9 mouse cellular contexts compared by ENCODE assay signal in the genomic region with DNA sequence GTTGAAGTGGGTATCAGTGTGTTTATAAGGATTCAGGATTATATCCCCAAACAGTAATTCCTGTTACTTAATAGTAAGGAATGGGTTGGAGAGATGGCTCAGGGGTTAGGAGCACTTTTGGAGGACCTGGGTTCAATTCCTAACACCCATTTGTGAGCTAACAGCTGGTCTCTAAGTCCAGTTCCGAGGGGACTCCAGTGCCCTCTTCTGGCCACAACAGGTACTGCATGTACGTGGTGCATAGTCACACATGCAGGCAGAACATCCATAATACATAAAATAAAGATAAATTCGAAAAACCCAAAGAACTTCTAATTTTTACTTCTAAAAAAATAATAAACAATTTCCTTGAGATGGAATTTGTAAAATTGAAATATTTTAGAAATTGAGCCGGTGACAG. TPM values are rescaled to one million over a fixed set of nuclear protein-coding genes. Genes with fewer than 3 reads are reported as not detected.
A peak's percentile ranks its signal among the peaks of the same experiment; 100 is the strongest.
DNase-seq lines count a peak whose midpoint lies in the region; ATAC-seq and TF ChIP-seq lines count a peak whose summit lies in the region.
"Had no signal": no experiment of that assay in that cellular context is flagged by ENCODE, and none has a peak within 500 bp of the region (broad histone marks: within the 10 kb centered on the region; RNA-seq: fewer than 3 reads in every experiment).

No protein-coding gene starts in this region.

- 88% methylated on average over 4 of the region's 4 CpGs for WGBS in heart, postnatal 0 days
- 97% methylated on average over 4 of the region's 4 CpGs for WGBS in thymus, adult 2 months
- WGBS in embryonic facial prominence, embryonic 10.5 days, result 87% methylated on average over 4 of the region's 4 CpGs

- H3K27ac ChIP-seq in heart, postnatal 0 days (ENCODE audit: low read depth), result no peak overlapping the region
- H3K27ac ChIP-seq in thymus, adult 2 months (ENCODE audit: control insufficient read depth, insufficient read depth, low read length), result no peak overlapping the region
- H3K27ac ChIP-seq in embryonic facial prominence, embryonic 10.5 days (replicated peaks), result no peak overlapping the region

- H3K9me3 ChIP-seq in heart, postnatal 0 days (replicated peaks; ENCODE audit: control insufficient read depth, low read length), result 0 out of 2 replicates have a peak, but pooled peaks cover 2% of the 10 kb centered on the region
- H3K9me3 ChIP-seq in embryonic facial prominence, embryonic 10.5 days, result peaks cover 4% of the 10 kb centered on the region; the same call in 1 of the 2 replicates

- DNase-seq in heart, postnatal 0 days (ENCODE audit: low spot score), result no peak
- DNase-seq in heart, adult 9 months (ENCODE audit: low spot score in 2 of 2), result no peak
- DNase-seq in thymus, adult 2 months, result peak; percentile 29
- no peak for DNase-seq in thymus, postnatal 0 days (ENCODE audit: low spot score)
- peak; percentile 22 for DNase-seq in embryonic facial prominence, embryonic 10.5 days (ENCODE audit: low spot score)
- peak; percentile 55 for DNase-seq in thymus, postnatal 4 days
- no peak for DNase-seq in urinary bladder, postnatal 25 days (ENCODE audit: low spot score)
- DNase-seq in ovary, postnatal 36 days (ENCODE audit: low spot score), result no peak
- DNase-seq: heart, postnatal 10 days had no signal

- peak; percentile 40 for TF ChIP-seq CTCF in heart, postnatal 0 days (IDR thresholded peaks at IDR 0.05; ENCODE audit: low read depth)
- no peak; the same call in 1 of the 2 replicates for TF ChIP-seq CTCF in thymus, adult 2 months (IDR thresholded peaks at IDR 0.05; ENCODE audit: borderline replicate concordance, control insufficient read depth, extremely low read depth, insufficient read depth, low read length, poor library complexity)

- H3K4me3 ChIP-seq in heart, postnatal 0 days (ENCODE audit: low read depth, low read length), result no peak overlapping the region
- no peak overlapping the region for H3K4me3 ChIP-seq in thymus, adult 2 months (ENCODE audit: control insufficient read depth, insufficient read depth, low read length)
- H3K4me3 ChIP-seq in embryonic facial prominence, embryonic 10.5 days, result no peak overlapping the region

- TF ChIP-seq EP300 in heart, postnatal 0 days (IDR thresholded peaks at IDR 0.05; ENCODE audit: low read depth), result no peak

- H3K4me2 ChIP-seq in heart, postnatal 0 days (ENCODE audit: low read depth, low read length), result no peak overlapping the region

- no peak for ATAC-seq in heart, postnatal 0 days (ENCODE audit: insufficient read depth, low read depth)

- no peak for TF ChIP-seq POLR2A in thymus, adult 2 months (IDR thresholded peaks at IDR 0.05; ENCODE audit: control insufficient read depth, extremely low read depth, insufficient read depth, low read length, poor library complexity)

- H3K27me3 ChIP-seq in heart, postnatal 0 days (ENCODE audit: control insufficient read depth, insufficient read depth, low read length), result no peaks in the 10 kb centered on the region
- H3K27me3 ChIP-seq in thymus, adult 2 months (ENCODE audit: control insufficient read depth, insufficient read depth, low read length), result no peaks in the 10 kb centered on the region
- H3K27me3 ChIP-seq in embryonic facial prominence, embryonic 10.5 days (replicated peaks; ENCODE audit: low read depth, poor library complexity, severe bottlenecking), result no peaks in the 10 kb centered on the region

- no peaks in the 10 kb centered on the region for H3K4me1 ChIP-seq in heart, postnatal 0 days (ENCODE audit: control insufficient read depth, insufficient read depth)
- 0 out of 2 replicates have a peak, but pooled peaks cover 1% of the 10 kb centered on the region for H3K4me1 ChIP-seq in thymus, adult 2 months (replicated peaks; ENCODE audit: control insufficient read depth, insufficient read depth, low read length)
- no peaks in the 10 kb centered on the region for H3K4me1 ChIP-seq in embryonic facial prominence, embryonic 10.5 days

- peaks cover 45% of the 10 kb centered on the region for H3K36me3 ChIP-seq in heart, postnatal 0 days (replicated peaks; ENCODE audit: control insufficient read depth, insufficient read depth, low read length)
- no peaks in the 10 kb centered on the region for H3K36me3 ChIP-seq in thymus, adult 2 months (ENCODE audit: control insufficient read depth, insufficient read depth, low read length)
- peaks cover 32% of the 10 kb centered on the region for H3K36me3 ChIP-seq in embryonic facial prominence, embryonic 10.5 days (replicated peaks)

- no peak overlapping the region for H3K9ac ChIP-seq in heart, postnatal 0 days (replicated peaks; ENCODE audit: low read depth, low read length)

RNA-seq across cellular contexts. Expression of gene Vps8, which starts 47.5 kb away (rescaled TPM):
- 67.2 and 94.8 TPM in 2 replicates for total RNA-seq in heart, postnatal 0 days (2014; rRNA removed; ENCODE audit: low replicate concordance)
- 21.3 and 22.0 TPM in 2 replicates for polyA plus RNA-seq in heart, postnatal 0 days (2015; fragmentation: Nextera tagmentation; extraction: Ambion mirVana)
- 15.3 and 15.9 TPM in 2 replicates for polyA plus RNA-seq in thymus, adult 2 months (2012; rRNA removed)
- 8.0 and 8.1 TPM in 2 replicates for polyA plus RNA-seq in thymus, postnatal 0 days (2015; fragmentation: Nextera tagmentation; extraction: Ambion mirVana)
- polyA plus RNA-seq in embryonic facial prominence, embryonic 10.5 days (2016; fragmentation: Nextera tagmentation; extraction: Ambion mirVana), result 16.4 and 16.6 TPM in 2 replicates

Comparison
In these comparisons a context has a peak if more than half of its experiments do, and no peak if none do; other contexts are left out.
1. DNase-seq: peak in thymus, adult 2 months (single experiment), embryonic facial prominence, embryonic 10.5 days (single experiment) and thymus, postnatal 4 days (single experiment); none in heart, postnatal 0 days (single experiment), heart, adult 9 months (0 of 2), thymus, postnatal 0 days (single experiment), urinary bladder, postnatal 25 days (single experiment) and ovary, postnatal 36 days (single experiment).